Mouse (Mus musculus) MEL-GATA-1-ER (cell line): ENCODE measurements around the gene Sap30.
"Not testable (repeated sequence)": the region's sequence is repeated elsewhere in the genome, so short reads cannot be mapped to it uniquely, and the experiment has no call there.

Source experiments
- DNase-seq: peaks from one replicate; pipeline ENCODE4 v3.0.0-alpha.2; 2012; ENCODE audit warnings: low read depth; ENCODE audit errors: extremely low read depth

Gene Sap30

GRCm38 (mm10) chr8:57487441-57488155 is at the start of gene Sap30:
Gene Sap30 (minus strand): TSS chr8:57487860.
- DNase-seq, result peak; percentile 95

GRCm38 (mm10) chr8:57536167-57536566 is 48.5 kb upstream of the Sap30 start:
- DNase-seq, result no peak

- DNase-seq, result no peak
Observed at GRCm38 (mm10) chr8:57534495-57534894, 46.8 kb upstream of the Sap30 start.

- DNase-seq, result no peak
Observed at GRCm38 (mm10) chr8:57533106-57533505, 45.4 kb upstream of the Sap30 start.

GRCm38 (mm10) chr8:57532223-57532622 is 44.6 kb upstream of the Sap30 start:
- DNase-seq, result no peak

GRCm38 (mm10) chr8:57530666-57531349 is 43.1 kb upstream of the Sap30 start:
- DNase-seq, result peak; percentile 66

- no peak for DNase-seq
Observed at GRCm38 (mm10) chr8:57530238-57530637, 42.6 kb upstream of the Sap30 start.

GRCm38 (mm10) chr8:57528036-57528435 is 40.4 kb upstream of the Sap30 start:
- DNase-seq, result no peak

- DNase-seq, result no peak
Observed at GRCm38 (mm10) chr8:57520186-57520786, 32.6 kb upstream of the Sap30 start.

GRCm38 (mm10) chr8:57517723-57518122 is 30.1 kb upstream of the Sap30 start:
- no peak for DNase-seq

GRCm38 (mm10) chr8:57516685-57517084 is 29.0 kb upstream of the Sap30 start:
- DNase-seq, result not testable (repeated sequence)

- DNase-seq, result not testable (repeated sequence)
Observed at GRCm38 (mm10) chr8:57513178-57513661, 25.6 kb upstream of the Sap30 start.

GRCm38 (mm10) chr8:57512141-57513056 is 24.7 kb upstream of the Sap30 start:
- DNase-seq, result no peak

GRCm38 (mm10) chr8:57511316-57512118 is 23.9 kb upstream of the Sap30 start, which contains the start of gene Hmgb2:
Gene Hmgb2 (plus strand): TSS chr8:57511907.
- peak; percentile 98 for DNase-seq

- DNase-seq, result no peak
Observed at GRCm38 (mm10) chr8:57510791-57511315, 23.2 kb upstream of the Sap30 start.

GRCm38 (mm10) chr8:57508657-57509056 is 21.0 kb upstream of the Sap30 start:
- DNase-seq, result no peak

- DNase-seq, result no peak
Observed at GRCm38 (mm10) chr8:57507556-57508063, 19.9 kb upstream of the Sap30 start.

GRCm38 (mm10) chr8:57505500-57505899 is 17.8 kb upstream of the Sap30 start:
- not testable (repeated sequence) for DNase-seq

- no peak for DNase-seq
Observed at GRCm38 (mm10) chr8:57503641-57504040, 16.0 kb upstream of the Sap30 start.
